Mouse (Mus musculus): Measurements from ENCODE around the gene Fibp. TPM values are rescaled to one million over a fixed set of nuclear protein-coding genes. Genes with fewer than 3 reads are reported as not detected.
A peak's percentile ranks its signal among the peaks of the same experiment; 100 is the strongest.
"Not testable (repeated sequence)": the region's sequence is repeated elsewhere in the genome, so short reads cannot be mapped to it uniquely, and the experiment has no call there.

Fibp gene
- polyA plus RNA-seq, 1 experiment: 134 TPM

- Histone ChIP-seq H3K9me3 (no peaks in the 10 kb centered on the region), H3K27me3 (replicated peaks) (peaks cover under 1% of the 10 kb centered on the region), H3K4me3 (replicated peaks) (no peak overlapping the region), H3K36me3 (replicated peaks; ENCODE audit: low read length) (peaks cover 55% of the 10 kb centered on the region), H3K4me1 (peaks cover 46% of the 10 kb centered on the region)
- no peak for TF ChIP-seq FLI1 (IDR thresholded peaks at IDR 0.05; ENCODE audit: low read length)
- TF ChIP-seq GATA1 (IDR thresholded peaks at IDR 0.05; ENCODE audit: borderline replicate concordance, low read length): no peak
These were observed 25.0 kb downstream of the Fibp start for GRCm38 (mm10) chr19:5485371-5485770.

GRCm38 (mm10) chr19:5485821-5486220 is 25.4 kb downstream of the Fibp start:
- TF ChIP-seq FLI1 (IDR thresholded peaks at IDR 0.05; ENCODE audit: low read length) (no peak), GATA1 (IDR thresholded peaks at IDR 0.05; ENCODE audit: borderline replicate concordance, low read length) (no peak)
- no peaks in the 10 kb centered on the region for H3K27me3 ChIP-seq (replicated peaks)
- no peak overlapping the region for H3K4me3 ChIP-seq (replicated peaks)
- H3K9me3 ChIP-seq: no peaks in the 10 kb centered on the region
- peaks cover 55% of the 10 kb centered on the region for H3K36me3 ChIP-seq (replicated peaks; ENCODE audit: low read length)
- peaks cover 46% of the 10 kb centered on the region for H3K4me1 ChIP-seq

DNA sequence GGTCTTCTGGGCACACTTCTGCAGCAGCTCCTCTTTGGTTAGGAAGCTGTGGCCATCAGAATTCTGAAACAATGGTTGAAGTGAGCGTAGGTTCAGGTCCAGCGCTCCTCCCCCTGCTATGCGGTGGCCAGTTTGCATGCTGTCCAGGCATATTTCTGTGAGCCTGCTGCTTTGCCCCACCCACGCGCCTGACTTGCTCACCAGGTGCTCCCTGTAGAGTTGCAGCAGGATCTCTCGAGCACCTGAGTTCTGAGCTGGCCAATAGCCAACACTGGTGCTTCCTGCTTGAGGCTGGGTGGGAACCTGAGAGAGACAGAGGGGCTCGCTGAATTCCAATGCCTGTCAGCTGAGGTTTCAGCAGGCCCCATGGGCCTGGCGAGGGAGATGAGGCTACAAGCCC is 25.9 kb downstream of the Fibp start:
- Histone ChIP-seq H3K9me3 (no peaks in the 10 kb centered on the region), H3K36me3 (replicated peaks; ENCODE audit: low read length) (peaks cover 55% of the 10 kb centered on the region), H3K4me3 (replicated peaks) (no peak overlapping the region), H3K4me1 (peaks cover 46% of the 10 kb centered on the region), H3K27me3 (replicated peaks) (no peaks in the 10 kb centered on the region)
- TF ChIP-seq FLI1 (IDR thresholded peaks at IDR 0.05; ENCODE audit: low read length) (no peak), GATA1 (IDR thresholded peaks at IDR 0.05; ENCODE audit: borderline replicate concordance, low read length) (no peak)

DNA sequence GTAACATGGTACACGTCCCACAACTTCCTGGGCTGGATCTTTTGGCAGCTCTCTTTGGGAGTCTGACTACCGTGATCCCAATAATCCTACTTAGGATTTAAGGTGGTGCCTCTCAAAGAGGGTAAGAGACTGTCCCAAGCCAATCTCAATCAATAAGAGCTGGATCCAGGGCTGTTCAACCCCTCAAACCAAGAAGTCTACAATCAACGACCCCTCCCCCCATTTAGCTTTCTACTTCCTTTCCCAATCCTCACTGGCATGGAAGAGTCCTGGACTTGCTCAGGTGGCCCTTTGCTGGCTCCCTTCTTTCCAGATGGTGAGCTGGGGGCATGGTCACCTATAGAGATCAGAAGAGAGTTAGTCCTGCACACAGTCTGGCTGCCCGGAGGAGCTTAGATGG is 26.4 kb downstream of the Fibp start:
- peaks cover 53% of the 10 kb centered on the region for H3K36me3 ChIP-seq (replicated peaks; ENCODE audit: low read length)
- no peaks in the 10 kb centered on the region for H3K27me3 ChIP-seq (replicated peaks)
- H3K4me3 ChIP-seq (replicated peaks): no peak overlapping the region
- peaks cover 46% of the 10 kb centered on the region for H3K4me1 ChIP-seq
- no peaks in the 10 kb centered on the region for H3K9me3 ChIP-seq
- no peak for TF ChIP-seq GATA1 (IDR thresholded peaks at IDR 0.05; ENCODE audit: borderline replicate concordance, low read length)
- no peak for TF ChIP-seq FLI1 (IDR thresholded peaks at IDR 0.05; ENCODE audit: low read length)

DNA sequence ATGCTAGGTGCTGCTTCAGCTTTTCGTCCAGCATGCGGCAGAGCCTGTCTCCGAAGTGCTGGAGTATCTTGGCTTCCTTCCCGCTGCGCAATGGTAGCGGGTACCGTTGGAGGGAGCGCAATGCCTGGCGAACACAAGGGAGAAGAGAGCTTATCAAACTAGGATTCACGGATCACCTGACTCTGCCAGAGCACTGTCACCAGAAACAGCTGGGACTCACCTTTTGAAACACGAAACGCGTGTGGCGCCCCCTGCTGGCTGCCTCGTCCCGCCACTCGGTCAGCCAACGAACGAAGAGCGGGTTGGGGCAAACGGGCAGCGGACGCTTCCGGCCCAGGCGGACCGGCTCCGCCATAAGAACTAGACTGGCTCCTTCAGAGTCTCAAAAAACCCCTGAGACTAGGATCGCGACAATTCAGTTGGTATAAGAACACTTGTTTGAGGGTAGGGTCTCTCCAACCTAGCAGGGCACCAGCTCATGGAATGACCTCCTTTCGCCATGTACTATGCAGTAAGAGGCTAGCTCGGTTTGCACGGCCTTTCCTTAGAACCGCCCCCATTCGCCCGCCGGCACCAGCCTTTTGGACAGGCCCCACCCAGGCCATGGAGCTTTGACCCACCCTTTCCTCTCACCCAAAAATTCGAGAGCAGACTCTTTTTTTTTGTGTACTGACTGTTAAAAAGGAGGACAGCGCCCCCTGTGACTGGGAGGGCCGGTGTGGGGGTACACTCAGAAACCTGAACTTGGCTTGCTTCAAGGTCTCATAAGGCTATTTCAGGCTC is 27.5 kb downstream of the Fibp start, which contains the start of gene Mus81:
Gene Mus81, minus strand, starts transcription at position 635 of the 783 bp plus-strand sequence.
- H3K36me3 ChIP-seq (replicated peaks; ENCODE audit: low read length): peaks cover 53% of the 10 kb centered on the region
- H3K27me3 ChIP-seq (replicated peaks): no peaks in the 10 kb centered on the region
- no peak for TF ChIP-seq GATA1 (IDR thresholded peaks at IDR 0.05; ENCODE audit: borderline replicate concordance, low read length)
- TF ChIP-seq FLI1 (IDR thresholded peaks at IDR 0.05; ENCODE audit: low read length): no peak
- peak within 1 kb of the TSS; percentile 93 for H3K4me3 ChIP-seq (replicated peaks)
- H3K4me1 ChIP-seq: peaks cover 58% of the 10 kb centered on the region
- H3K9me3 ChIP-seq: no peaks in the 10 kb centered on the region

DNA sequence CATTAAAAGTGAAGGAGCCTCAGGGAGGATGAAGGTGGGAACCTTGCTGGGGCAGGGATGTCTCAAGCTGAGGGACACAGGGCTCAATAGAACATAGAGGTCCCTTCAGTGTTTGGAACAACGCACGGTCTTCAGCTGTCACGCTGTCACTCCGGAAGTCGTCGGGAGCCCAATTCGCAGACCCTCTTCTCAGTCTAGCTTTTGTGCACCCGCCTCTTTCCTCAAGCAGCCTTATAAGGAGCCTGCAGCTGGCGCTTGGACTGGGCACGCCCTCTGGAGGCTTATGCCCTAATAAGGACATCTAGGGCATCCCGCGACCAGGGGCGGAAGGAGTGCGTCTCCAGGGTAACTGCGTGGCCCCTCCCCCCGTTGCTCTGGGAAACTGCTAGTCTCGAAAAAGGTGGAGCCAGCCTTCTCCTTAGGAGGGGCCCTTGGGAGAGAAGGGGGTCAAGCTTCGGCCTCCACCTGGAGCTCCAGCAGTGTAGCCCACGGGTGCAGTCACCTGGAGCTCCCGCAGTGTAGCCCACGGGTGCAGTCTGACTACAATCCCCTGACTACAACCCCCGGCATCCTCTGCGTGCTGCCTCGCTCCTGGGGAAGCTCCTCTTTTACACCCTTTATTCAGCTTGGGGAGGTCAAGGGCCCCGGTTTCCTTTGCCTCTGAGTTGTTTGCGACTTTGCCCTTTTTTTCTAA is 28.6 kb downstream of the Fibp start:
- Histone ChIP-seq H3K36me3 (replicated peaks; ENCODE audit: low read length) (peaks cover 52% of the 10 kb centered on the region), H3K4me1 (peaks cover 69% of the 10 kb centered on the region)
- no peak for TF ChIP-seq FLI1 (IDR thresholded peaks at IDR 0.05; ENCODE audit: low read length)
- TF ChIP-seq GATA1 (IDR thresholded peaks at IDR 0.05; ENCODE audit: borderline replicate concordance, low read length): no peak

GRCm38 (mm10) chr19:5489721-5490120 is 29.3 kb downstream of the Fibp start:
- H3K4me3 ChIP-seq (replicated peaks): peak overlapping the region; percentile 97

More for the DNA sequence above, 28.6 kb downstream of the Fibp start:
- Histone ChIP-seq H3K4me3 (replicated peaks) (peak overlapping the region; percentile 93), H3K9me3 (no peaks in the 10 kb centered on the region), H3K27me3 (replicated peaks) (no peaks in the 10 kb centered on the region)

GRCm38 (mm10) chr19:5490313-5490897 is 30.0 kb downstream of the Fibp start, which contains the start of gene Cfl1:
TSS of gene Cfl1 (plus strand) at chr19:5490455.
- H3K4me1 ChIP-seq: peaks cover 65% of the 10 kb centered on the region
- H3K9me3 ChIP-seq: no peaks in the 10 kb centered on the region
- H3K27me3 ChIP-seq (replicated peaks): no peaks in the 10 kb centered on the region
- peaks cover 51% of the 10 kb centered on the region for H3K36me3 ChIP-seq (replicated peaks; ENCODE audit: low read length)
- peak within 1 kb of the TSS; percentile 97 for H3K4me3 ChIP-seq (replicated peaks)
- TF ChIP-seq GATA1 (IDR thresholded peaks at IDR 0.05; ENCODE audit: borderline replicate concordance, low read length) (no peak), FLI1 (IDR thresholded peaks at IDR 0.05; ENCODE audit: low read length) (peak; percentile 68; the same call in 1 of the 2 replicates)

More at GRCm38 (mm10) chr19:5489721-5490120, 29.3 kb downstream of the Fibp start:
- Histone ChIP-seq H3K36me3 (replicated peaks; ENCODE audit: low read length) (peaks cover 52% of the 10 kb centered on the region), H3K4me1 (peaks cover 71% of the 10 kb centered on the region)
- not testable (repeated sequence) for H3K27me3 ChIP-seq (replicated peaks); H3K9me3 ChIP-seq

DNA sequence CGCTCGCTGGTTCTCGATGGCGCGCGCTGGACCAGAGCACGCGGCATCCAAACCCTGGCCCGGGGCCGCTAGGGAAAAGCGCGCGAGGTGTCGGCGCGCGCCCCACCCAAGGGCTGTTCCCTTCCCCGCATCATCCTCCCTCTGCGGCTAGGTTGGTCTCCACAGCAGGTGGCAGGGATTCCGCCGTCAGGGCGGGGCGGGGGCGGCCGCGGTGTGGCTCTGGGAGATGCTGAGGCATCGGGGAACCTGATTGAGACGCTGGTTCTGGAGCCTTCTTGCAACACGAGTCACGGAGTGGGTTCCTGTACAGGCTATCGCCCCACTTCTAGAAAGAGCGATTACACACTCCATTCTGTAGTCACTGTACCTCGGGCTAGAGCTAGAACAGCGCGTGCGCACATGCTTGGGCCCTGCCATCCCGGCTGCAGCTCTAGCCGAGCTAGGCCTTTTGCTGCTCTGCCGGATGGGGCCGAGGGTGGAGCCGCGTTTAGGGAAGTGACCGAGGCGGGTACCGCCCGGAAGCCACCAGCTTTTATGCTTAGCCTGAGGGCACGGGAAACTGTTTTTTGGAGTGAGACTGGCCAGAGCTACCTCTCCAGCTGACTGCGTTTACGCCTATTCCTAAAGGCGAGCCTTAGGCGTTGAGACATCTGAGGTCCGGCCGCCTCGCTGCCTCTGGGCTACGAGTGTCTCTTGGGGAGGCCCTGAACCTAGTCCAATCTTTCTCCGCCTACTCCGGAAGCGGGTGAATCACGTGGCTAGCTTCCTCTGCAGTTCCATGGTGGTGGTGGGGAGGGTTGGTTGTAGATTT is 30.7 kb downstream of the Fibp start:
- no peak for TF ChIP-seq GATA1 (IDR thresholded peaks at IDR 0.05; ENCODE audit: borderline replicate concordance, low read length)
- TF ChIP-seq FLI1 (IDR thresholded peaks at IDR 0.05; ENCODE audit: low read length): no peak; the same call in 1 of the 2 replicates
- H3K4me1 ChIP-seq: peaks cover 62% of the 10 kb centered on the region
- H3K27me3 ChIP-seq (replicated peaks): no peaks in the 10 kb centered on the region

More for the DNA sequence above, 30.7 kb downstream of the Fibp start:
- Histone ChIP-seq H3K36me3 (replicated peaks; ENCODE audit: low read length) (peaks cover 51% of the 10 kb centered on the region), H3K9me3 (no peaks in the 10 kb centered on the region), H3K4me3 (replicated peaks) (peak overlapping the region; percentile 97)

Measured in megakaryocyte, embryonic 14.5 days (primary cell).